Mouse (Mus musculus) CD4-positive helper T cell, adult 2 months (primary cell): ENCODE measurements around the gene AC124502.3.
A peak's percentile ranks its signal among the peaks of the same experiment; 100 is the strongest.
"Not testable (repeated sequence)": the region's sequence is repeated elsewhere in the genome, so short reads cannot be mapped to it uniquely, and the experiment has no call there.

Source experiments
- DNase-seq: peaks from one replicate; pipeline ENCODE4 v3.0.0-alpha.2; 2012; ENCODE audit warnings: low read depth, missing footprints, low spot score

Gene AC124502.3

DNA sequence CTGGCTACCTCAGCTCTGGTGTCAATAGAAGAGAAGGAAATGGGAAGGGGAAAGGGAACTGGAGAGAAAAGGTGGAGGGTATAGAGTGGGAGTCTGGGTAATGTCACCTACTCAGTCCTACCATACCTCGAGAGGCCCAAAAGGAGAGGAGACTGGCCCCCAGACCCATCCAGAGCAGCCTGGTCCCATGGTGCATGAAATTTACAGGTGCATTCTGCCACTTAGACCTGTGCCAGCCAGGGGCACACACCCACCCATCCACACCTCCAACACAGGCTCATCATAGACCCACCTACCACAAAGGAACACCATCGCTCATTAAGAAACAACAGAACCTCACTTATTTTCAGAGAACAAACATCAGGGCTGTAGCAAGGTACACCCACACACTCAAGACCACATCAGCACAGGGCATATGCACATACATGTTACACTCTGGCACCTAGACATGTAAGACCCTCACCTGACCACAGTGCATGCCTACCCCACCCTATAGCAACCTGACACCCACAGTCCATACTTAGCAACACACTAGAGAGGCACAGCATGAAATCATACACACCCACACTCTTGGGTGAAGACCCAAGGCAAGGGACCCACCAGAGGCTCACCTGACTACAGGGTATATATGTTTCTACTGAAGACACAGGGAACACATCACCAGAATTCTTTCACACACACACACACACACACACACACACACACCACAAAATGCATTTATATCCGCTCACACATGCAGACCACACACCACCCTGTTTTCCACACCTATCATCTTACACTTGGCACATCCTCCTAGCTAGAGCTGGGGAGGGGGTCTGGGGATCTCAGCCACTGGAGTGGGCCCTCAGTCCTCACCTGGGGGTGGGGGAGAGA lies 45.5 kb downstream of the AC124502.3 start:
- peak; percentile 8 for DNase-seq

GRCm38 (mm10) chr19:5084834-5085144 lies 46.1 kb downstream of the AC124502.3 start:
- DNase-seq = no peak

GRCm38 (mm10) chr19:5085145-5085863 lies 46.6 kb downstream of the AC124502.3 start, which contains the start of gene Tmem151a:
Tmem151a (minus strand) TSS chr19:5085531.
- peak; percentile 36 for DNase-seq

- DNase-seq = not testable (repeated sequence)
These were observed 47.8 kb downstream of the AC124502.3 start for GRCm38 (mm10) chr19:5086533-5086932.

- peak; percentile 99 for DNase-seq
These were observed 49.4 kb downstream of the AC124502.3 start, which contains the start of gene Yif1a for GRCm38 (mm10) chr19:5087884-5088728. Yif1a (plus strand) TSS chr19:5088538.

DNA sequence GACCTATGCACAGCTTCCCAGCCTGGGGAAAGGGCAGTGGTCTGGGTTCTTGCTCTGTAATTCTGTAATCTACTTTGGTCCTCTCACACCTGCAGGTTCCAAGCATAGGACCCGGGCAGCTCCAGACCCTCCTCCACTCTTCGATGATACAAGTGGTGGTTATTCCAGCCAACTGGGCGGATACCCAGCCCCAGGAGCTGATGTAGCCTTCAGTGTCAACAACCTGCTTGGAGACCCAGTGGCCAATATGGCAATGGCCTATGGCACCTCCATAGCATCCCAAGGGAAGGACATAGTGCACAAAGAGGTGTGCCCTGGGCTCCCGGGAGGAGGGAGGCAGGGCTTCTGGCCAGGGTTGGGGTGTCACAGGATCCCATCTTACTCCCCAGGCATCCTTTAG lies 50.6 kb downstream of the AC124502.3 start:
- peak; percentile 2 for DNase-seq

- DNase-seq = no peak
These were observed 53.4 kb downstream of the AC124502.3 start for GRCm38 (mm10) chr19:5092083-5092482.

- peak; percentile 2 for DNase-seq
These were observed 55.0 kb downstream of the AC124502.3 start for GRCm38 (mm10) chr19:5093481-5094242.

DNA sequence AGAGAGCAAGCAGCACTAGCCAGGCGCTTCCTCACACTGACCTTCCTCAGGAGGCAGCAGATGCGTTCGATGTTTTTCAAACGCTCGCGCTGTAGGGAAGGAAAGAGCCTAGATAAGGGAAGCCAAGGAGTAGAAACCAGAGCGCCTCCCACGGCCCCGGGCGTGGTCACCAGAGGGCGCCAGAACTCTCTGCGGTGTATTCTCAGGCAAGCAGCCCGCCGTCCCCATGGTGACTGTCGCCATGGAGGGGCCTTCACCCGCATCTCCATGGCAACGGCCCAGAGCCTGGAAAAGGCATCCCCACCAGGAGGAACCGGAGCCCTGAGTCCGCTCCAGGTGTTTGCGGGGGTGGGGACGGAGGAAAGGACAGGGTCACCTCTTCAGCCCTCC lies 55.5 kb downstream of the AC124502.3 start:
- DNase-seq = peak; percentile 86

GRCm38 (mm10) chr19:5094746-5095417 lies 56.2 kb downstream of the AC124502.3 start:
- no peak for DNase-seq

DNA sequence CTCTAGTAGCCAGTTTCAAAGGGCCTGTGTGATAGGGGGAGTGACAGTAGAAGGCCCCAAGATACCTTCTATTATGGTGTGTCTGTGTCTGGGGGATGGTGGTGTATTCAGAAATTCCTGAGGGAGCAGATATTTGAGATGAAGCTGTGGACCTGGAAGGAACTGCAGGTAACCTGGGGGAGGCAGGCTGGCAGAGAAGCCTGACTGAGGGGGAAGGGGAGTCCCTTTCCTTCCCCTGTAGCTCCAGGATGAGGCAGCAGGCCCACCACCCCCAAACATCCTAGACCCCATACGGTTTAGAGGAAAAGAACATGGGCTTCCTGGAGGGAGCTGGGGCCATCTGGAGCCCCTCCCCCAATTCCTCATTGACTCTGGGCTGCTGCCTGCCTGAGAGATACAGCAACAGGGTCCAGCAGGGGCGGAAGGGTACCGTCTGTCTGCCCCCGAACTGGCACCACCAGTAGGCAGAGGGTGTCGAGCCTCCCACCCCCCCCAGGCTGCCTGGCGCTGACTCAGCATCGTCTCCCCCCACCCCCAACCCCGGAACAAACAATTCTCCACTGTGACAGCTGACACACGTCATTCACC lies 57.3 kb downstream of the AC124502.3 start:
- DNase-seq = no peak

- peak; percentile 32 for DNase-seq
These were observed 59.1 kb downstream of the AC124502.3 start for GRCm38 (mm10) chr19:5097521-5098362.

- DNase-seq = peak; percentile 65
These were observed 59.9 kb downstream of the AC124502.3 start, which contains the start of gene Cnih2 for GRCm38 (mm10) chr19:5098363-5099143. Cnih2 (minus strand) TSS chr19:5098521.
